Mouse (Mus musculus) adipocyte (in vitro differentiated cells): ENCODE data around the gene Kcna4.

Source experiments
- DNase-seq: peaks from one replicate; pipeline ENCODE4 v3.0.0-alpha.2; 2016; ENCODE audit warnings: low spot score

Kcna4 gene

DNA sequence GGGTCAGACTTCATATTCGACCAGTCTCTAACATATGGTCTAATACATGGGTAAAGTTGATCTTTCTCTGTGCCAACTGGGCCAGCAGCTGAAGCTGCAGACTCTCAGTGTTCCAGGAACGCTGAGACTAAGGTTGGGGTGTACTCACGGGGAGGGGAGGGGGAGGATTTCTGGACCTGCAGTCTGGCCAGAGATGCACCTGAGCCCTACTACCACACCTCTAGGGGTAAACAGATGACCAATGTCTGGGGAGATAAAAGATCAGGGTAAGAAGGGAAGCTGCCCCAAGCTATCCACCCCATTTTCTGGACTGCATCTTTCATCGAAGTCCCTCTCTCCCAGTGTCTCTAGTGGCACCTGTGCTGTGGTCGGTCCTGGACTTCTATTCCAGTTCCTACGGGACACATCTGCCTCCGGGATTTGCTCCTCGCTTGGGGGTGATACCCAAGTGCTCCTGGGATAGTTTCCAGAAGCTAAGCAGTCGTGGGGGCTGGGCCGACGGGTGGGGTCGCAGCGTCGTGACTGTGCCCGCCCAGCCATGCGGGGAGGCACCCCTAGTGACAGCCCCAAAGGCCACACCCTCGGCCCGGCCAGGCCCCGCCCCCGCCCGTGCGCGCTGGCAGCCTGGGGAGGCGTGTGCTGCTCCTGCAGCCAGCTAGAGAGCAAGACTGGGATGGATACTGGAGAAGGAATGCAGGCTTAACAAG is at the start of gene Kcna4:
TSS of gene Kcna4 (plus strand) at position 650 of the 707 bp plus-strand sequence.
- DNase-seq, result no peak

DNA sequence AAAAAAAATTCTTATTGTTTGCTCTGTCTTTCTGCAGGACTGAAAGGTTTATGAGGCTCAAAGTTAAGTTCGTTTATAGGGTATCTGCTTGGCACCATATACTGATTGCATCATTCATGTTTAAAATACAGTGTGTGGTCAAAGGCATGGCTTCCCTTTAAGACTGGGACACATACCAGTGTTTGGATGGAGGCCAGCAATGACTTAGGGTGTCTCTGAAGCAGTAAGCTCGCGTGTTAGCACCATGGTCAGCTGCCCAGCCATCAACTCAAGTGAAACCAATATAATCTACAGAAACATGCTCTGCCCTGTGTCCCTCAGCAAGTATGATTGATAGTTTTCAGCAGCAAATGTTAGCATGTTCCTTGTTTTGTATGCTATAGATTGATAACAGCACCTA is 32.3 kb upstream of the Kcna4 start:
- DNase-seq, result peak; percentile 12

DNA sequence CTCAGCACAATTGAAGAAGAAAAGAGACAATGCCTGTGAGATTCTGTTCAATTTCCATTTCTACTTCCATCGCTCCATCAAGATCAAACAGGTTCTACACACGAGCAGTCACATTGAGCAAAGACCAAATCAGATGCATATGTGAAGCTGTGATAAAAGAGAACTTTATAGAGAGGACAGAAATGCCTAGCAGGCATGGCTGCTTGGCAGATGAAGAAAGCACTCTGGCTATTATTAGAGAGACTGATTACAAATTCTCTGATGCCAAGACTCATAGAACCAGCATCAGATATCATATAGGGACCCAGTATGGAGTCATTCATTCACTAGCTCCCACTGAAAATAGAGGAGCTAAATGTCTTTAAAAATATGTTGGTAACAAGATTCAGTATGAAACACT is 24.2 kb upstream of the Kcna4 start:
- no peak for DNase-seq

- no peak for DNase-seq
Measured at GRCm38 (mm10) chr2:107270050-107270449, 20.4 kb upstream of the Kcna4 start.

DNA sequence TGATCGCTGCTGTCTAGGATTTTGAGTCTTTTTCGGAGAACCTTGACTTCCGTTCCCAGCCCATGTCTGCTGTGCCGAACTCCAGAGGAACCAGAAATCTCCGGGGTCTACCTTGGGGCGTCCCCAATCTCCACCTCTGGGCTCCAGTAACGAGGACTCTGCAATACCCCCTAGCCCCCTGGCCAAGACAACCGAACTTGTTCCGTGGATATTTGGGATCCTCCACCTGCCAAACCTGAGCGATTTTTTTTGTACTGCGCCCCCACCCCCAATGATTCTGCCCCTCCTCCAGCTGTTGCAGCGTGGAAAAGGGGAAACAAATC is 219 bp downstream of the Kcna4 start:
- DNase-seq, result no peak

- no peak for DNase-seq
Measured at GRCm38 (mm10) chr2:107291142-107291541, 703 bp downstream of the Kcna4 start.

DNA sequence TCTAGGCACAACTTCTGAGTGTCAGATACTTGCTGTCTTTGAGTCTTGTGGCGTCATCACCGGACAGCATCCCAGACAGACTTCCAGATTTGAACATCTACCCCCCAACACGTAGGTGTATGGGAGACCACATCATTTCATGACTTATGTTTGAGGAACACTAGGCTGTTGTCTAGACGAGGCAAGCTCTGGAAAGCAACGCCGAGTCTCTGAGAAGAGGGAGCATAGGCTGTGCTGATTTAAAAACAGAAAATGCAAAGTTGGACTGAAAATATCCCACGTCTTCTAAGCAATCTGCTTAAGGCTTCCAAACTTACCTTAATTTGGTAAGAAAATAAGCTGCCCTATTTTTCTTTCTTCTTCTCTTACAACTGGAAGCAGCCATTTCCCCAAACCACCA is 4.1 kb downstream of the Kcna4 start:
- DNase-seq, result no peak

GRCm38 (mm10) chr2:107301886-107302285 is 11.4 kb downstream of the Kcna4 start:
- no peak for DNase-seq

GRCm38 (mm10) chr2:107304707-107305106 is 14.3 kb downstream of the Kcna4 start:
- no peak for DNase-seq

GRCm38 (mm10) chr2:107306077-107306476 is 15.6 kb downstream of the Kcna4 start:
- DNase-seq, result no peak

- DNase-seq, result no peak
Measured at GRCm38 (mm10) chr2:107318636-107319035, 28.2 kb downstream of the Kcna4 start.

DNA sequence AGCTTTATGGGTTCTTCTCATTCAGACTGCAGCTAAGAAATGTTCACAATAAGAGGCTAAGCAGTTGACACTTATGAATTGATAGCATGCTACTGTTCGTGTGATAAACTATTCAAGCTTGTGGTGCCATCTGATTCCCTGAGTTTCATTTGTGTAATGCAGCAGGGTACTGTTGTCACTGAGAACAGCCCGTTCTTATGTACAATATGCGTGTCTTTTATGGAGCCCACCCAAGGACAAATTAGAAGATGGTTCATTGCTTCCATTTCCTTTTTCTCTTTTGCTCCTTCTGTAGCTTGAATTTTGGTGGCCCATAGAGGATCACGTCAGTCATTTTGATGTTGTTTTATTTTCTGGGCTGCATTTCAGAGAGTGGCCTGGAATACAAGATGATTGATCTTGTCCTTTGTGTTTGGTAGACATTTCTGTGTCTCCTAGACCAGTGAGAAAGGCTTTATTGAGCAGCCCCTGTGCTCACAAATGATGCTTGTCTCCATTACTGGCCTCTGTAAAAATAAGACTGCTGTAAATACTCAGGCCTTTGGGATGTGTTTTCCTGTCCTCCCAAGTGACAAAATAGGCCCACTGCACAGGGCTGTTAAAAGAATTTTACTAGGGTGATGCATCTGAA is 31.3 kb downstream of the Kcna4 start:
- DNase-seq, result no peak

DNA sequence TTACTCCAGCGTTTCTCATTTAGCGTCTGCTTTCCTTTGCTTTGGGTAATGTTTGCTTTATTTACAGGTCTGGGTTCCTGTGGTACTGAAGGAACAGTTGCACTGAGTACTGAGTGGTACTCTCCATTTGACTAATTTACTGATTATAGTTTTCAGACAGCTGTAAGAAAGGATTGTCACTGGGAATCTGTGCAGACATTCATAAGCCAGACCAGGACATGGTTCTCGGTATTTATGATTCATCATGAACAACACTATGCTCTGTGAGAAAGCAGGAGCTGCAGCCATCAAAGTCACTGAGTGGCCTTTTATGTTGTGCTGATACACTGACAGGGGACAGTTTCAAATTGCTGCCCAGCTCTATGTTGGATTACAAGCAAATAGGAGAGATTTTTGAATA is 33.7 kb downstream of the Kcna4 start:
- DNase-seq, result no peak

- no peak for DNase-seq
Measured at GRCm38 (mm10) chr2:107327276-107327675, 36.8 kb downstream of the Kcna4 start.

GRCm38 (mm10) chr2:107341291-107341690 is 50.9 kb downstream of the Kcna4 start:
- DNase-seq, result no peak

DNA sequence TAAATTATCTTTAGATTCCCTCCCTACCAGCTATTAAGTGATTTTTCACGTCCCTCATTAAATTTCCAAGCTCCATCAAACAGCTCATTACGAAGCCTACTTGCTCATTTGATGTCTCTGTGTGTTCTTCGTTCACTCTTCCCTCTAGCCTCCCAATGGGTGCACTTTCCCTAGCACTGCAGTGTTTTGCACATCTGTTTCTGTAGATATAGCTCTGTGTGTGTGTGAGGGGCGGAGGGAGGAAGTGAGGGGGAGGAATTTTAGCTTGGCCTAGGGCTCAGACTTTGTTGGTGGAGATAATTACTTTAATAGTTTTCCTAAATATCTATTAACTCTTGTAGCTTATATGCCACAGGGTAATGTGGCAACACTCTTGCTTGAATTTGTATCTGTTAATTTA is 54.4 kb downstream of the Kcna4 start:
- DNase-seq, result no peak

DNA sequence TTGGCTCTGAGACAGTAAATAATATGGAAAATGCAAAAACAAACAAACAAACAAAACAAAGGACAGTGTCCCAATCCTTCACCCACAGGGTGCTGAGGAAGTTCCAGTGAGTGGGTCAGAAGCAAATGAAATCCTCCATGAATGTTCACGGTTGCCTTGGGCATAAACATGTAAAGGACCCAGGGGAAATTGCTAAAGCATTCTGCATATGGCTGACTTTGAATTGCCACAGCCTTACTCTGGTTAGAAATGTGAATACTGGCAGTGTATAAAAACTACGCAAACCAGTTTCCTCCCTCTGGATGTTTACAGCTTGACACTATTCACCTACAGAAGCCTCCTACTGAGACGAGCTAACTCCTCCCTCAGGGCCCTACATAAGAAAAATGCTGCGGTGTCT is 54.9 kb downstream of the Kcna4 start:
- DNase-seq, result no peak
